Mouse (Mus musculus) midbrain, embryonic 11.5 days (tissue): ENCODE measurements around the gene Trmt2a. TPM values are rescaled to one million over a fixed set of nuclear protein-coding genes. Genes with fewer than 3 reads are reported as not detected.
A peak's percentile ranks its signal among the peaks of the same experiment; 100 is the strongest.

Experiments
- ATAC-seq: fragments of 200-750 bp; cut with Nextera tagmentation; 2 replicates; pipeline ENCODE4 v1.8.0; 2017; ENCODE audit warnings: moderate TSS enrichment, moderate library complexity; ENCODE audit not compliant: low FRiP score
- DNase-seq: peaks from one replicate; pipeline ENCODE4 v3.0.0; 2015; ENCODE audit warnings: low spot score; ENCODE audit errors: missing footprints
- H3K27ac ChIP-seq: fragments of 300-500 bp; sonication (generic); 2 replicates; pipeline ENCODE4 v1.5.1; 2014; ENCODE audit warnings: low read depth, low read length
- H3K27me3 ChIP-seq: fragments of 300-500 bp; sonication (generic); 2 replicates; pipeline ENCODE4 v1.6.1; 2014; ENCODE audit warnings: mild to moderate bottlenecking, low read length, moderate library complexity, mixed read lengths; ENCODE audit not compliant: control insufficient read depth, insufficient read depth
- H3K36me3 ChIP-seq: fragments of 300-500 bp; sonication (generic); 2 replicates; pipeline ENCODE4 v1.6.1; 2014; ENCODE audit warnings: mild to moderate bottlenecking, low read length, moderate library complexity, mixed read lengths; ENCODE audit not compliant: control insufficient read depth, insufficient read depth
- H3K4me1 ChIP-seq: fragments of 300-500 bp; sonication (generic); 2 replicates; pipeline ENCODE4 v1.6.1; 2014; ENCODE audit warnings: low read length; ENCODE audit not compliant: control insufficient read depth, insufficient read depth
- H3K4me2 ChIP-seq: fragments of 300-500 bp; sonication (generic); 2 replicates; pipeline ENCODE4 v1.6.1; 2014; ENCODE audit warnings: mild to moderate bottlenecking, moderate library complexity
- H3K4me3 ChIP-seq: fragments of 300-500 bp; sonication (generic); 2 replicates; pipeline ENCODE4 v1.5.1; 2014; ENCODE audit warnings: low read depth, low read length
- H3K9ac ChIP-seq: fragments of 300-500 bp; sonication (generic); 2 replicates; pipeline ENCODE4 v1.6.1; 2014; ENCODE audit warnings: low read length
- H3K9me3 ChIP-seq: fragments of 300-500 bp; sonication (generic); 2 replicates; pipeline ENCODE4 v1.6.1; 2016; ENCODE audit warnings: low read length; ENCODE audit not compliant: control insufficient read depth
- WGBS: fragments of 180-500 bp; shearing (Covaris S2); extraction: QIAGEN DNeasy Blood & Tissue Kit; methylation state at CpG from one replicate; pipeline ENCODE4 v1.1.7; 2014; 5-methylcytosine and 5-hydroxymethylcytosine counted together
- polyA plus RNA-seq: library from polyadenylated mRNA; unstranded; fragments of >200 nt; fragmentation: Nextera tagmentation; extraction: Ambion mirVana; gene quantifications from 2 replicates; pipeline ENCODE4 v1.2.1, GENCODE M21; 2014

Trmt2a gene
- polyA plus RNA-seq, 1 experiment from 2014 or later = 104 TPM

DNA sequence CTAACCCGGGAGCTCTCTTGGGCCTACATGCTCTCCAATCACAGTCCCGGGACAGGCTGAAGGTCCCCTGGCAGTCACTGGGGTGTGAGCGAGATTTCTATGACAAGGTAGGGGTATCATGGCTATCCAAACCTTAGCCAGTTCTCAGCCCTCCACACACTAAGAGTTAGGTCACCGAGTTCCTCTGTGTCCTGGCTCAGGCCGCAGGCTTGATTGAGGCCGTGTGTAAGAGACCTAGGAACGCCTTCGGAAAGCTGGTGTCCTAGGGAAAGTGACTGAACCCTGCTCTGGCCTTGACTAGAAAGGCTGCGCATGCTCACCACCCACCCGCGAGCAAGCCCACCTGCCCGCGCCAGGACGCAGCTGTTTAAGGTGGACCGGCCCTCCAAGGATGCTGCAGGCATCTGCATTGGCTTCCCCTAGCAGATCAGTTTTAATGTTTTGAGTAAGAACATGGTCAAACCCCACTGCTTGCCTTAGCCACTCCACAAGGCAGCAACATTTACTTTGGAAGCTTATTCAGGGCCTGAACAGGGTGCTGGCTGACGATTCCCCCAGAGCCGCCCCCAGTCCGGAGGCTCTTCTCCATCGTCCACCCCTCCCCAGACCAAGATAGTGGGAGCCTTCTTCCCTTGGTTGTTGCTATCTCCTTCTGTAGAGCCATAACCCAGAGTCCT is 13.0 kb upstream of the Trmt2a start:
- Histone ChIP-seq H3K4me3 (peak overlapping the region; percentile 87), H3K27ac (peak overlapping the region; percentile 87), H3K27me3 (no peaks in the 10 kb centered on the region), H3K9ac (peak overlapping the region; percentile 91), H3K36me3 (peaks cover 9% of the 10 kb centered on the region), H3K9me3 (no peaks in the 10 kb centered on the region), H3K4me2 (peak overlapping the region; percentile 87), H3K4me1 (peaks cover 18% of the 10 kb centered on the region)
- 4% methylated on average over 19 of the region's 19 CpGs for WGBS
- DNase-seq (peak; percentile 96), ATAC-seq (peak; percentile 75)

GRCm38 (mm10) chr16:18236676-18237501 is 11.6 kb upstream of the Trmt2a start:
- peak; percentile 84 for DNase-seq
- WGBS = 85% methylated on average over 7 of the region's 7 CpGs
- peaks cover 18% of the 10 kb centered on the region for H3K4me1 ChIP-seq
- peaks cover 21% of the 10 kb centered on the region for H3K36me3 ChIP-seq
- no peaks in the 10 kb centered on the region for H3K9me3 ChIP-seq
- 0 out of 2 replicates have a peak overlapping the region, but pooled peaks have one; percentile 8 for H3K27ac ChIP-seq
- ATAC-seq = no peak
- H3K4me2 ChIP-seq = no peak overlapping the region
- H3K27me3 ChIP-seq = no peaks in the 10 kb centered on the region
- H3K9ac ChIP-seq = peak overlapping the region; percentile 30; the same call in 1 of the 2 replicates
- H3K4me3 ChIP-seq = no peak overlapping the region

DNA sequence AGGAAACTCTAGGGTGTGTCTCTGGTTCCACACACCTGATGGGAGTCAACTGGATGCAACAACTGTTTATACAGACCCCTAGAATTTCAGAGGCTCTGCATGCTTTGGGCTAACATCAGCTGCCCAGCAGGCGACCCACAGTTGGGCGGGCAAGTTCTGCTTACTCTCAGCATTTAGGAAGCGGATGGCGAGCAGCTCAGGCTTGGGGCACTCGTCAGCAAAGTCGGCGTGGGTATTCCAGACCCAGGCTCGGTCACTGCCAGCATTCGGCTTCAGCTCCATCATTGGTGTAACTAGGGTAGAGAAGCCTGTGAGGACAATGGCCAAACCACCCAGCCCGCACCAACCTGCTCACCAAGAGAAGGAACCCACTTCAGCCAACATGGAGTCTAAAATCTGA is 6.9 kb upstream of the Trmt2a start:
- Histone ChIP-seq H3K9ac (no peak overlapping the region), H3K27me3 (no peaks in the 10 kb centered on the region), H3K4me1 (peaks cover 3% of the 10 kb centered on the region; the same call in 1 of the 2 replicates), H3K27ac (no peak overlapping the region), H3K36me3 (peaks cover 51% of the 10 kb centered on the region), H3K9me3 (no peaks in the 10 kb centered on the region), H3K4me2 (no peak overlapping the region), H3K4me3 (no peak overlapping the region)
- 90% methylated on average over 10 of the region's 10 CpGs for WGBS
- DNase-seq (no peak), ATAC-seq (no peak)

GRCm38 (mm10) chr16:18247521-18248399 is 719 bp upstream of the Trmt2a start:
- ATAC-seq (no peak), DNase-seq (peak; percentile 95)
- peaks cover 34% of the 10 kb centered on the region for H3K36me3 ChIP-seq
- no peaks in the 10 kb centered on the region for H3K27me3 ChIP-seq
- H3K9me3 ChIP-seq = no peaks in the 10 kb centered on the region
- peak overlapping the region; percentile 98 for H3K9ac ChIP-seq
- WGBS = 1% methylated on average over 33 of the region's 33 CpGs
- H3K4me3 ChIP-seq = peak overlapping the region; percentile 96
- peak overlapping the region; percentile 92 for H3K4me2 ChIP-seq
- H3K27ac ChIP-seq = peak overlapping the region; percentile 80
- peaks cover 30% of the 10 kb centered on the region for H3K4me1 ChIP-seq

DNA sequence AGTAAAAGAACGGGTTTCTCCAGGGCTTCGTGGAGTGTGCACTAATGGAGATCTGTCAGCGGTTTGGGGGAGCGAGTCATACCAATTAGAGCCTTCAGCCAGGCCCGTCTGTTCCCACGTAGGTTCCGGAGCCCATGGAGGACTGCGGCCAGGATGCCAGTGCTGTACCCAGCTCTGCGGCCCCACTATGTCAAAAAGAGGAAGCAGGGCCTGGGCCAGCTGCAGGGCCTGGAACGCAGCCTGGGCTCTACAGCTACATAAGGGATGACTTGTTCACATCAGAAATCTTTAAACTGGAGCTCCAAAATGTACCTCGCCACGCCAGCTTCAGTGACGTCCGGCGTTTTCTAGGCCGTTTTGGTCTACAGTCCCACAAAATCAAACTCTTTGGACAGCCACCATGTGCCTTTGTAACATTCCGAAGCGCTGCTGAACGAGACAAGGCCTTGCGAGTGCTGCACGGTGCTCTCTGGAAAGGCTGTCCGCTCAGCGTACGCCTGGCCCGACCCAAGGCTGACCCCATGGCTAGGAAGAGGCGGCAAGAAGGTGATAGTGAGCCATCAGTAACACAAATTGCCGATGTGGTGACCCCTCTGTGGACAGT is 987 bp downstream of the Trmt2a start:
- Histone ChIP-seq H3K27ac (peak overlapping the region; percentile 82), H3K4me1 (peaks cover 30% of the 10 kb centered on the region), H3K4me2 (peak overlapping the region; percentile 92), H3K36me3 (peaks cover 43% of the 10 kb centered on the region), H3K27me3 (no peaks in the 10 kb centered on the region), H3K9me3 (no peaks in the 10 kb centered on the region), H3K4me3 (peak overlapping the region; percentile 96), H3K9ac (peak overlapping the region; percentile 93)
- ATAC-seq (peak; percentile 19), DNase-seq (no peak)
- 9% methylated on average over 27 of the region's 27 CpGs for WGBS

DNA sequence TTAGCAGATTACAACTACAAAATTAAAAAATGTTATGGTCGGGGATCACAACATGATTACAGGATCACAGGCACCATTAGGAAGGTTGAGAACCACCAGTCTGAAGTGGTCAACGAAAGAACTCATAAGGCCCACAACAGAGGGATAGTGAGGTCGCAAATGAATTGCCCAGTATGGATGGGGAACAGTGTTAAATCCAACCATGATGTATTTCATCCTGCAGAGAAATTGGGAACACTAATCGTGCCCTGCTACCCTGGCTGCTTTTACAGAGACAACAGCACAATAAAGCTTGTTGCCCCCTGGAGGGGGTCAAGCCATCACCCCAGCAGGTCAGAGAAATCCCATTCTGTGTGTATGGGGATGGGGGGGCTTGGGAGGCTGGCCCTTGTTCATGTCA is 1.8 kb downstream of the Trmt2a start:
- H3K9ac ChIP-seq = peak overlapping the region; percentile 93
- H3K4me3 ChIP-seq = peak overlapping the region; percentile 96
- no peaks in the 10 kb centered on the region for H3K9me3 ChIP-seq
- WGBS = 54% methylated on average over 4 of the region's 4 CpGs
- peaks cover 36% of the 10 kb centered on the region for H3K36me3 ChIP-seq
- no peak for ATAC-seq
- no peak for DNase-seq
- peak overlapping the region; percentile 92 for H3K4me2 ChIP-seq
- H3K27me3 ChIP-seq = no peaks in the 10 kb centered on the region
- peaks cover 30% of the 10 kb centered on the region for H3K4me1 ChIP-seq
- no peak overlapping the region for H3K27ac ChIP-seq

GRCm38 (mm10) chr16:18250828-18251790 is 2.6 kb downstream of the Trmt2a start:
- ATAC-seq = no peak
- peak; percentile 89 for DNase-seq
- Histone ChIP-seq H3K9me3 (no peaks in the 10 kb centered on the region), H3K27ac (0 out of 2 replicates have a peak overlapping the region, but pooled peaks have one; percentile 6), H3K27me3 (no peaks in the 10 kb centered on the region), H3K4me2 (peak overlapping the region; percentile 92), H3K36me3 (peaks cover 30% of the 10 kb centered on the region), H3K4me3 (0 out of 2 replicates have a peak overlapping the region, but pooled peaks have one; percentile 15), H3K9ac (peak overlapping the region; percentile 93; the same call in 1 of the 2 replicates), H3K4me1 (peaks cover 28% of the 10 kb centered on the region)
- 76% methylated on average over 10 of the region's 10 CpGs for WGBS
